ENCODE assay signal across 18 mouse cellular contexts in genomic region chr19:32530296-32530695, GRCm38 (mm10). TPM values are rescaled to one million over a fixed set of nuclear protein-coding genes. Genes with fewer than 3 reads are reported as not detected.
DNase-seq lines count a peak whose midpoint lies in the region; TF ChIP-seq lines count a peak whose summit lies in the region.
"Had no signal": no experiment of that assay in that cellular context is flagged by ENCODE, and none has a peak within 500 bp of the region (broad histone marks: within the 10 kb centered on the region; RNA-seq: fewer than 3 reads in every experiment).

No protein-coding gene starts in this region.

- no peak overlapping the region for H3K27ac ChIP-seq in left cerebral cortex, adult 2 months
- H3K27ac ChIP-seq: forebrain, embryonic 13.5 days; limb, embryonic 12.5 days; liver, embryonic 13.5 days; midbrain, embryonic 12.5 days; neural tube, embryonic 15.5 days had no signal

- intact Hi-C loops in left cerebral cortex, adult 2 months (cut with DNase I) = no loop called here
- intact Hi-C loops in left cerebral cortex, postnatal 25 days (cut with DNase I) = no loop called here

- peak; percentile 51 to 56 for DNase-seq in frontal cortex, adult 2 months (ENCODE audit: extremely low spot score in 1 of 2, low spot score in 1 of 2)
- DNase-seq in frontal cortex, postnatal 10 days (ENCODE audit: low spot score in 2 of 2) = no peak
- DNase-seq in left cerebral cortex, adult 18-20 months (ENCODE audit: low spot score in 2 of 2) = peak; percentile 48 to 55
- no peak for DNase-seq in left cerebral cortex, adult 2 months (ENCODE audit: extremely low spot score in 1 of 2, low spot score in 2 of 2)
- DNase-seq in brain, adult 2 months (ENCODE audit: low read depth, low spot score) = peak; percentile 71
- peak; percentile 27 to 88 for DNase-seq in left cerebral cortex, postnatal 25 days (ENCODE audit: low spot score in 2 of 2)
- no peak for DNase-seq in spleen, adult 12 weeks (ENCODE audit: low spot score)
- no peak for DNase-seq in adrenal gland, adult 8-10 months
- DNase-seq: cerebellum, adult 11-12 months; cerebellum, postnatal 10 days; kidney, postnatal 25 days; liver, embryonic 13.5 days; lung, adult 2 months had no signal

- no peak overlapping the region for H3K4me3 ChIP-seq in left cerebral cortex, adult 2 months
- H3K4me3 ChIP-seq: erythroblast, embryonic 14.5 days; forebrain, embryonic 13.5 days; limb, embryonic 12.5 days; liver, embryonic 13.5 days; midbrain, embryonic 12.5 days; neural tube, embryonic 15.5 days had no signal

- TF ChIP-seq CTCF in left cerebral cortex, adult 2 months (IDR thresholded peaks at IDR 0.05) = no peak

RNA-seq across cellular contexts. Expression of gene Minpp1, which starts 44.7 kb away (rescaled TPM):
- polyA plus RNA-seq in frontal cortex, adult 2 months (2012; rRNA removed) = 41.9 and 46.3 TPM in 2 replicates
- total RNA-seq in left cerebral cortex, adult 18-20 months (2021) = 10 to 100 TPM; 66.5 to 68.9 TPM
- 10 to 100 TPM; 66.3 to 71.3 TPM for total RNA-seq in left cerebral cortex, adult 2 months (2021)
- total RNA-seq in left cerebral cortex, postnatal 25 days (2021) = 10 to 100 TPM; 69.7 to 76.3 TPM
- total RNA-seq in adrenal gland, adult 8-10 months (2022) = 10 to 100 TPM; 36.3 to 47.2 (median 39.0) TPM

Comparison
In these comparisons a context has a peak if more than half of its experiments do, and no peak if none do; other contexts are left out.
1. DNase-seq: peak in frontal cortex, adult 2 months (2 of 2), left cerebral cortex, adult 18-20 months (2 of 2), brain, adult 2 months (single experiment) and left cerebral cortex, postnatal 25 days (2 of 2); none in frontal cortex, postnatal 10 days (0 of 2), left cerebral cortex, adult 2 months (0 of 2), spleen, adult 12 weeks (single experiment) and adrenal gland, adult 8-10 months (single experiment).